Mouse (Mus musculus) liver, adult 2 months (tissue): Measurements from ENCODE around the gene Cog6. TPM values are rescaled to one million over a fixed set of nuclear protein-coding genes. Genes with fewer than 3 reads are reported as not detected.

Experiments used
- DNase-seq: peaks from one replicate; pipeline ENCODE4 v3.0.0-alpha.2; 2011; ENCODE audit warnings: low read depth, low spot score; ENCODE audit errors: extremely low read depth
- H3K27ac ChIP-seq: fragments of 200-500 bp; replicated peaks from 2 replicates; pipeline ENCODE4 v1.5.1; 2012; ENCODE audit warnings: low read depth, mild to moderate bottlenecking, control low read depth, inconsistent platforms, low read length; ENCODE audit not compliant: insufficient read depth
- H3K27me3 ChIP-seq: fragments of 200-500 bp; 2 replicates; pipeline ENCODE4 v1.6.1; 2012; ENCODE audit warnings: mild to moderate bottlenecking, moderate library complexity, low read length, inconsistent platforms; ENCODE audit not compliant: control insufficient read depth, insufficient read depth
- H3K36me3 ChIP-seq: fragments of 200-500 bp; 2 replicates; pipeline ENCODE4 v1.6.1; 2012; ENCODE audit warnings: low read length, inconsistent platforms; ENCODE audit not compliant: control insufficient read depth, insufficient read depth
- H3K4me1 ChIP-seq: fragments of 200-500 bp; 2 replicates; pipeline ENCODE4 v1.6.1; 2011; ENCODE audit warnings: low read length; ENCODE audit not compliant: control insufficient read depth, insufficient read depth
- H3K4me3 ChIP-seq: fragments of 200-500 bp; 2 replicates; pipeline ENCODE4 v1.5.1; 2011; ENCODE audit warnings: low read depth, mild to moderate bottlenecking, control low read depth, low read length, moderate library complexity; ENCODE audit not compliant: insufficient read depth
- H3K79me2 ChIP-seq: fragments of 200-500 bp; 2 replicates; pipeline ENCODE4 v1.6.1; 2012; ENCODE audit warnings: inconsistent platforms, mild to moderate bottlenecking, low read length, moderate library complexity; ENCODE audit not compliant: control insufficient read depth, insufficient read depth
- H3K9ac ChIP-seq: fragments of 200-500 bp; 2 replicates; pipeline ENCODE4 v1.6.1; 2012; ENCODE audit warnings: low read depth, mild to moderate bottlenecking, control low read depth, inconsistent platforms, low read length
- CTCF ChIP-seq: fragments of 200-500 bp; IDR thresholded peaks from 2 replicates; pipeline ENCODE4 v1.5.1; 2011; ENCODE audit warnings: low read depth, low read length, control low read depth
- POLR2A ChIP-seq: fragments of 200-500 bp; IDR thresholded peaks from 2 replicates; pipeline ENCODE4 v1.6.1; 2011; ENCODE audit warnings: low read length, control low read depth; ENCODE audit not compliant: insufficient read depth; ENCODE audit errors: extremely low read depth
- WGBS: fragments of 180-500 bp; shearing (Covaris S2); methylation state at CpG from one replicate; pipeline ENCODE4 v1.1.7; 2018; 5-methylcytosine and 5-hydroxymethylcytosine counted together
- polyA plus RNA-seq: library from polyadenylated mRNA; depleted of rRNA; stranded (reverse); fragments of >200 nt; gene quantifications from 2 replicates; pipeline ENCODE4 v1.2.3, GENCODE M21; 2012
- total RNA-seq: library from RNA; depleted of rRNA; stranded (reverse); fragments of >200 nt; gene quantifications from 2 replicates; pipeline ENCODE4 v1.2.3, GENCODE M21; 2014

The Cog6 gene
- total and polyA plus RNA-seq, 2 experiments = 12.0 to 20.0 TPM

DNA sequence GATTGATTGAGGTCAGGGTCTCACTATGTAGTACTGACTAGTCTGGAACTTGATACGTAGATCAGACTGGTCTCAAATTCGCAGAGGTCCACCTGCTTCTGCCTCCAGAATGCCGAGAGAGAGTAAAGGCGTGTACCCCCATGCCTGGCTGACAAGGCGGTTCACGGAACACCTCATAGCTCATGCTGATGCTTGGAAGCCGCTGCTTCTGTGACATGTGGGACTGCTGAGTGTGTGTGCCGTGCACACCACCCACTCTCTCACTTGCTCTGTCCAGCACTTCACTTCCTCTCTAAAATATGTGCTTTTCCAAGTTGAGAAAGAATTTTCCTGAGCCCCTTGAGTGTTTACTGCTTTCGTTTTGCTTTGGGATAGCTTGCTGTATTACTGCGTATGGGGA lies 39.4 kb upstream of the Cog6 start:
- Histone ChIP-seq H3K79me2 (no peaks in the 10 kb centered on the region), H3K9ac (no peak overlapping the region), H3K4me3 (no peak overlapping the region), H3K27me3 (no peaks in the 10 kb centered on the region), H3K36me3 (no peaks in the 10 kb centered on the region), H3K4me1 (no peaks in the 10 kb centered on the region), H3K27ac (no peak overlapping the region)
- TF ChIP-seq CTCF (no peak), POLR2A (no peak)
- DNase-seq = no peak
- 77% methylated on average over 10 of the region's 10 CpGs for WGBS

DNA sequence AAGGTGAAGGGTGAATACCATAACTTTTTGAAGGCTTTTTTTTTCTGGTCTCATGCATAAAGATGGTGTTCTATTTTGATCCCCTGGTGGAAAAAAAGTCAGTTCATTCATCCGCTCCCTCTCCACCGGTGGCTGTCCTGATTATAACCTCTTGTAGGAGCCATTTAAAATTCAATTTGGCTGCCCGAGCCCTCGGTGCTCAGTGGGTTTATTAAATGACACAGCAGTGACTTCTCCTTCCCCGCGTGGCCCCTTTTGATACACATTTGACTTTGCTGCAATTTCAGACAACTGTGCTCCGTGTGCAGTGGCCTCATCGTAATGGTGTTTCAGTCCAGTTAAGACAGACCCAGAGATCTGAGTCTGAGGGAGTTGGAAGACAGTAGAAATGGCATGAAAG lies 35.3 kb upstream of the Cog6 start:
- DNase-seq = no peak
- no peak overlapping the region for H3K4me3 ChIP-seq
- H3K9ac ChIP-seq = no peak overlapping the region
- no peaks in the 10 kb centered on the region for H3K79me2 ChIP-seq
- H3K36me3 ChIP-seq = no peaks in the 10 kb centered on the region
- H3K4me1 ChIP-seq = no peaks in the 10 kb centered on the region
- H3K27ac ChIP-seq = no peak overlapping the region
- H3K27me3 ChIP-seq = no peaks in the 10 kb centered on the region
- WGBS = 78% methylated on average over 8 of the region's 8 CpGs
- TF ChIP-seq CTCF = no peak
- no peak for TF ChIP-seq POLR2A

DNA sequence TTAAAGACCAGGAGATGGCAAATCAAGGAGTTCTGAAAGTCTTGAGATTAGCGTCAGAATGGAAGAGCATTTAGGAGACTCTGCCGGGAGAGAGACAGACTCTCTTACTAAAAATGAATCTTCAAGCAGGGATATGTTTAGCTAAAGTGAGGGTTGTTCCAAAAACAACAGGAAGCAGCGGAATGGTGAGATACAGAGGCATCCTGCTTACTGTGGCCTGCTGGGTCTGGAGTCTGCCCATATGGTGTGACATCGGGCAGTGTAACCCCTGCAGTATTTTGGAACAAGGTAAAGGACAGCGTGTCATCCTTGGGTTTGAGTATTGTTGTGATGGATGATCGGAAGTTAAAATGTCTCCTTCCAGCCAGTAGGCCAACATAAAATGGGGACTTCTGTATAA lies 29.3 kb upstream of the Cog6 start:
- no peak for TF ChIP-seq CTCF
- TF ChIP-seq POLR2A = no peak
- WGBS = 76% methylated on average over 6 of the region's 6 CpGs
- H3K27ac ChIP-seq = no peak overlapping the region
- H3K4me3 ChIP-seq = no peak overlapping the region
- no peak overlapping the region for H3K9ac ChIP-seq
- DNase-seq = peak; percentile 21
- H3K79me2 ChIP-seq = no peaks in the 10 kb centered on the region; the same call in 1 of the 2 replicates
- H3K4me1 ChIP-seq = peaks cover 3% of the 10 kb centered on the region; the same call in 1 of the 2 replicates
- H3K27me3 ChIP-seq = peaks cover 8% of the 10 kb centered on the region
- no peaks in the 10 kb centered on the region for H3K36me3 ChIP-seq

DNA sequence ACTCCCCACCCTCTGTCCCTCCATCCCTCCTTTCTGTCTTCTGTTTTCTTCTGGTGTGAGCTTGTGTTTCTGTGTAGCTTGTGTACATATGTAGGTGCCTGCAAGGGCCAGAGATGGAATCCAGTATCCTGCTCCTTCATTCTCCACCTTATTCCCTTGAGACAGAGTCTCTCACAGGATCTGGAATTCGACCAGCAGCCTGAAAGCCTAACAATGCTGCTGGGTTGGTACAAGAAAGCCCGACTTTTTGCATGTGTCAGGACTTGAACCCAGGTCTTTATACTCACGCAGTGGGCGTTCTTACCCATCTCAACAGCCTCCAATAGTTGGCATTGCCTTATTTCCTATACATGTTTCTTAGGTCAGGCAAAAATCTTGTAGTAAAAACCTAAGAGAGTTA lies 28.7 kb upstream of the Cog6 start:
- TF ChIP-seq POLR2A (no peak), CTCF (no peak)
- H3K4me1 ChIP-seq = peaks cover 3% of the 10 kb centered on the region; the same call in 1 of the 2 replicates
- H3K36me3 ChIP-seq = no peaks in the 10 kb centered on the region
- no peak for DNase-seq
- no peak overlapping the region for H3K27ac ChIP-seq
- H3K9ac ChIP-seq = no peak overlapping the region
- H3K79me2 ChIP-seq = no peaks in the 10 kb centered on the region; the same call in 1 of the 2 replicates
- 77% methylated on average over 4 of the region's 4 CpGs for WGBS
- H3K4me3 ChIP-seq = no peak overlapping the region
- H3K27me3 ChIP-seq = peaks cover 10% of the 10 kb centered on the region

DNA sequence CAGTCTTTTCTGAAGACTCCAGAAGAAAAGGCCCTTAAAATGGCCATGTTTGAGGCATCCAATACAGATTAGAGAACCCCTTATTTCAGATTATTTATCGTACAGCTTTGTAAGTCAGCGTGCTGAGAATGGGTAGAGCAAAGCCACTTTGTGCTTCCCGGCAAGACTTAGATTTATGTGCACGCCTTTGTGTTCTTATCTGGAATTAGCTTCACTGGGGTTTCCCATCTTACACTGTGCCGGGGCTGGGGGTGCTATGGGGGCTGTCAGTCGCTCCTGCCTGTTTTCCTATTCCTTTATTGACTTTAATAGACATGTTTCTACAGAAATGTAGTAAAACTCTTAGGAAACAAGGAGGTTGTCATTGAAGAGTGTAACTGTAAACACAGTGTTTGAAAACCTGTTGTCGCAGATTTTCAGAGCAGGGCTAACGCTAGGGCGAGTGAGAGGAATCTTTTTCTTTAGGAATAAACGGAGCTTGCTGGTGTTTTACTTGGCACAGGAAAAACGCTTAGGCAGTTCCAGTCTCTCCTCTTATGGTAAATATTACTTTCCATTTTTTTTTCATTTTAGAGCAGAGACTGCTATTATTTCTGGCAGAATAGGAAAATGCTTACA lies 27.8 kb upstream of the Cog6 start:
- Histone ChIP-seq H3K27me3 (peaks cover 10% of the 10 kb centered on the region), H3K4me3 (no peak overlapping the region), H3K79me2 (no peaks in the 10 kb centered on the region; the same call in 1 of the 2 replicates), H3K27ac (no peak overlapping the region), H3K9ac (no peak overlapping the region), H3K36me3 (no peaks in the 10 kb centered on the region), H3K4me1 (peaks cover 3% of the 10 kb centered on the region; the same call in 1 of the 2 replicates)
- WGBS = 78% methylated on average over 11 of the region's 11 CpGs
- TF ChIP-seq POLR2A (no peak), CTCF (no peak)
- no peak for DNase-seq

DNA sequence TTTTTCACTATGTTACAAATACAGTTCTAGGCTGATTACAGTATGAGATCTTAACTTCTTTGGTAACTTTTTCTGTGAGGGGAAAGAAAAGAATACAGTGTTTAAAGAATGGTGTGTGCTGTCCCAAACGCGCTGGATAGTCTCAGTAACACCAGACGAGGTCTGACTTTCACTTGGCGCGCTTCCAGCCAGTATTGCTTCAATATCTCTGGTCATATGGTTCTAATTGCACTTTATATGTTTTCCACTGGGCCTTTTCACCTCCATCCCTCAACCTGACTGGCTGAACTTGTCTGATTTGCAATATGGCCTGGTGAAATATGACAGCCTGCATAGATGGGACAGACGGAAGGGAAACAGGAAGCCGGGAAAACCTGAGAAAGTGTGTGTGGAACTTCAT lies 27.2 kb upstream of the Cog6 start:
- H3K4me1 ChIP-seq = peaks cover 3% of the 10 kb centered on the region; the same call in 1 of the 2 replicates
- H3K36me3 ChIP-seq = no peaks in the 10 kb centered on the region
- DNase-seq = no peak
- no peak overlapping the region for H3K4me3 ChIP-seq
- H3K27ac ChIP-seq = no peak overlapping the region
- no peak overlapping the region for H3K9ac ChIP-seq
- peaks cover 10% of the 10 kb centered on the region for H3K27me3 ChIP-seq
- TF ChIP-seq CTCF (no peak), POLR2A (no peak)
- 77% methylated on average over 7 of the region's 7 CpGs for WGBS
- no peaks in the 10 kb centered on the region; the same call in 1 of the 2 replicates for H3K79me2 ChIP-seq
